Mouse (Mus musculus) cerebellum, adult 2 months (tissue): Measurements from ENCODE around the gene Ilk.

Experiments
- CTCF ChIP-seq: fragments of 200-500 bp; IDR thresholded peaks from 2 replicates; pipeline ENCODE4 v1.5.1; 2011; ENCODE audit warnings: low read depth, mild to moderate bottlenecking, control low read depth, low read length, moderate library complexity, borderline replicate concordance; ENCODE audit not compliant: insufficient read depth
- POLR2A ChIP-seq: fragments of 200-500 bp; IDR thresholded peaks from 2 replicates; pipeline ENCODE4 v1.6.1; 2011; ENCODE audit warnings: low read length, control low read depth, borderline replicate concordance; ENCODE audit not compliant: insufficient read depth

DNA sequence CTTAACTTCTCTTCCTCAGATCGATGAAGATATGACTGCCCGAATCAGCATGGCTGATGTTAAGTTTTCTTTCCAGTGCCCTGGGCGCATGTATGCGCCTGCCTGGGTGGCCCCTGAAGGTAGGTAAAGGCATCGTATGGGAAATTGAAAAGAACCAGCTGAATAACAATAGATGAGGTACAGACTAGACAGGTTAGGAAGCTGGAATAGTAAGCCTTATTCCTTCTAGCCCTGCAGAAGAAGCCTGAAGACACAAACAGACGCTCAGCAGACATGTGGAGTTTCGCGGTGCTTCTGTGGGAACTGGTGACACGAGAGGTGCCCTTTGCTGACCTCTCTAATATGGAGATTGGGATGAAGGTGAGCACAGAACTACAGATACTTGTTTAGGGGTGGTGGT lies 5.6 kb downstream of the Ilk start:
- no peak for TF ChIP-seq CTCF
- TF ChIP-seq POLR2A = no peak
